Mouse (Mus musculus): ENCODE measurements at regions not wholly inside any gene's neighbourhood (a gene's known extent, or its start where the extent isn't known, plus 50 kb on each side); places are given as distances from the start of the nearest gene placed in this dataset.

- H3K4me2 ChIP-seq: no peak overlapping the region
- H3K36me3 ChIP-seq: no peaks in the 10 kb centered on the region
- 0 out of 2 replicates have a peak, but pooled peaks cover 4% of the 10 kb centered on the region for H3K27me3 ChIP-seq
- 35% methylated on average over 4 of the region's 4 CpGs for WGBS
- H3K9ac ChIP-seq: no peak overlapping the region
- ATAC-seq (ENCODE audit: borderline replicate concordance, extremely low read depth, low FRiP score, low TSS enrichment): no peak
- no peaks in the 10 kb centered on the region for H3K4me1 ChIP-seq
- H3K9me3 ChIP-seq: no peaks in the 10 kb centered on the region
- H3K27ac ChIP-seq: no peak overlapping the region
- no peak overlapping the region for H3K4me3 ChIP-seq
Observed at GRCm38 (mm10) chr9:61476351-61476750, 104.2 kb downstream of the Tle3 start.

GRCm38 (mm10) chr9:61470815-61471505 is 98.8 kb downstream of the Tle3 start:
- Histone ChIP-seq H3K4me3 (no peak overlapping the region), H3K4me1 (no peaks in the 10 kb centered on the region), H3K27me3 (peaks cover 3% of the 10 kb centered on the region; the same call in 1 of the 2 replicates), H3K4me2 (no peak overlapping the region), H3K9me3 (no peaks in the 10 kb centered on the region), H3K9ac (no peak overlapping the region), H3K27ac (no peak overlapping the region), H3K36me3 (no peaks in the 10 kb centered on the region)
- no peak for ATAC-seq (ENCODE audit: borderline replicate concordance, extremely low read depth, low FRiP score, low TSS enrichment)
- 55% methylated on average over 6 of the region's 6 CpGs for whole genome bisulfite sequencing

- Histone ChIP-seq H3K4me2 (no peak overlapping the region), H3K4me1 (no peaks in the 10 kb centered on the region), H3K4me3 (no peak overlapping the region), H3K9me3 (no peaks in the 10 kb centered on the region), H3K27me3 (peaks cover 3% of the 10 kb centered on the region; the same call in 1 of the 2 replicates), H3K9ac (no peak overlapping the region), H3K27ac (no peak overlapping the region), H3K36me3 (no peaks in the 10 kb centered on the region)
- WGBS: 43% methylated on average over 11 of the region's 11 CpGs
- no peak for ATAC-seq (ENCODE audit: borderline replicate concordance, extremely low read depth, low FRiP score, low TSS enrichment)
Observed at GRCm38 (mm10) chr9:61468897-61469509, 96.8 kb downstream of the Tle3 start.

- Histone ChIP-seq H3K4me2 (no peak overlapping the region), H3K9me3 (no peaks in the 10 kb centered on the region), H3K9ac (no peak overlapping the region), H3K27me3 (peaks cover 3% of the 10 kb centered on the region; the same call in 1 of the 2 replicates), H3K36me3 (no peaks in the 10 kb centered on the region), H3K4me3 (no peak overlapping the region), H3K27ac (no peak overlapping the region), H3K4me1 (no peaks in the 10 kb centered on the region)
- ATAC-seq (ENCODE audit: borderline replicate concordance, extremely low read depth, low FRiP score, low TSS enrichment): no peak
- 36% methylated on average over 6 of the region's 6 CpGs for WGBS
Observed at GRCm38 (mm10) chr9:61468368-61468848, 96.2 kb downstream of the Tle3 start.
